Mouse (Mus musculus) adrenal gland, postnatal 36 days (tissue): ENCODE results near the gene Elf4. TPM values are rescaled to one million over a fixed set of nuclear protein-coding genes. Genes with fewer than 3 reads are reported as not detected.
A peak's percentile ranks its signal among the peaks of the same experiment; 100 is the strongest.

Experiments used
- DNase-seq, 2 experiments: peaks; one replicate each; pipeline ENCODE4 v3.0.0; 2021; ENCODE audit warnings: mixed read lengths in 1 of 2
- long read RNA-seq, 2 experiments: library from polyadenylated mRNA; stranded (forward); transcript quantifications; one replicate each; pipeline ENCODE4 v2.0.0; 2021; ENCODE audit warnings: borderline sequencing depth in 2 of 2
- total RNA-seq, 2 experiments: library from RNA; stranded (reverse); gene quantifications; 2 replicates each; pipeline ENCODE4 v1.2.3; 2021

Gene Elf4
- 10 to 100 TPM; 10.9 to 19.1 TPM for total RNA-seq
- long read RNA-seq, experiment 1, partial matches to known transcripts, result 0 of 3 reads
- long read RNA-seq, experiment 1, other reads (novel, unspliced or antisense), result 3 of 3 reads
- long read RNA-seq, experiment 2, partial matches to known transcripts, result 0 of 2 reads
- long read RNA-seq, experiment 2, other reads (novel, unspliced or antisense), result 2 of 2 reads

- peak; percentile 67 to 73 for DNase-seq
Observed at GRCm38 (mm10) chrX:48462754-48463507, at the start of gene Elf4. Gene Elf4, minus strand, starts transcription at chrX:48463132.

- no peak for DNase-seq
Observed at GRCm38 (mm10) chrX:48493763-48494162, 30.8 kb upstream of the Elf4 start.

GRCm38 (mm10) chrX:48481687-48482086 is 18.8 kb upstream of the Elf4 start:
- no peak for DNase-seq

- DNase-seq, result no peak
Observed at GRCm38 (mm10) chrX:48481095-48481494, 18.2 kb upstream of the Elf4 start.

GRCm38 (mm10) chrX:48467355-48467946 is 4.5 kb upstream of the Elf4 start:
- no peak for DNase-seq

GRCm38 (mm10) chrX:48466174-48466573 is 3.2 kb upstream of the Elf4 start:
- no peak for DNase-seq

GRCm38 (mm10) chrX:48464436-48464835 is 1.5 kb upstream of the Elf4 start:
- peak; percentile 51 to 61 for DNase-seq

- no peak for DNase-seq
Observed at GRCm38 (mm10) chrX:48463636-48464035, 704 bp upstream of the Elf4 start.

- no peak for DNase-seq
Observed at GRCm38 (mm10) chrX:48462297-48462696, 635 bp downstream of the Elf4 start.

GRCm38 (mm10) chrX:48461006-48461405 is 1.9 kb downstream of the Elf4 start:
- DNase-seq, result no peak

- DNase-seq, result no peak
Observed at GRCm38 (mm10) chrX:48460496-48460895, 2.4 kb downstream of the Elf4 start.

- DNase-seq, result no peak
Observed at GRCm38 (mm10) chrX:48456956-48457355, 6.0 kb downstream of the Elf4 start.

- peak; percentile 44 to 73 for DNase-seq
Observed at GRCm38 (mm10) chrX:48455018-48455417, 7.9 kb downstream of the Elf4 start.

GRCm38 (mm10) chrX:48454495-48454878 is 8.4 kb downstream of the Elf4 start:
- no peak for DNase-seq

- DNase-seq, result peak; percentile 85 to 87
Observed at GRCm38 (mm10) chrX:48453736-48454494, 9.0 kb downstream of the Elf4 start.

GRCm38 (mm10) chrX:48452931-48453673 is 9.8 kb downstream of the Elf4 start:
- peak; percentile 45 to 62 for DNase-seq

- no peak for DNase-seq
Observed at GRCm38 (mm10) chrX:48452231-48452890, 10.6 kb downstream of the Elf4 start.

- DNase-seq, result peak; percentile 38 to 45
Observed at GRCm38 (mm10) chrX:48449646-48450045, 13.3 kb downstream of the Elf4 start.

GRCm38 (mm10) chrX:48444677-48445076 is 18.3 kb downstream of the Elf4 start:
- no peak for DNase-seq

- DNase-seq, result no peak
Observed at GRCm38 (mm10) chrX:48441954-48442353, 21.0 kb downstream of the Elf4 start.

GRCm38 (mm10) chrX:48441548-48441947 is 21.4 kb downstream of the Elf4 start:
- DNase-seq, result no peak
